Mouse (Mus musculus) thymus, adult 2 months (tissue): ENCODE measurements at regions not wholly inside any gene's neighbourhood (a gene's known extent, or its start where the extent isn't known, plus 50 kb on each side); places are given as distances from the start of the nearest gene placed in this dataset.

Source experiments
- DNase-seq: peaks from one replicate; pipeline ENCODE4 v3.0.0; 2021
- H3K27ac ChIP-seq: fragments of 200-500 bp; 2 replicates; pipeline ENCODE4 v1.5.1; 2012; ENCODE audit warnings: low read length, control low read depth; ENCODE audit not compliant: control insufficient read depth, insufficient read depth
- H3K27me3 ChIP-seq: fragments of 200-500 bp; 2 replicates; pipeline ENCODE4 v1.6.1; 2012; ENCODE audit warnings: mild to moderate bottlenecking, low read length, moderate library complexity, mixed read lengths; ENCODE audit not compliant: control insufficient read depth, insufficient read depth
- H3K36me3 ChIP-seq: fragments of 200-500 bp; 2 replicates; pipeline ENCODE4 v1.6.1; 2012; ENCODE audit warnings: mild to moderate bottlenecking, low read length, moderate library complexity; ENCODE audit not compliant: control insufficient read depth, insufficient read depth
- H3K4me1 ChIP-seq: fragments of 200-500 bp; replicated peaks from 2 replicates; pipeline ENCODE4 v1.6.1; 2012; ENCODE audit warnings: low read length; ENCODE audit not compliant: control insufficient read depth, insufficient read depth
- H3K4me3 ChIP-seq: fragments of 200-500 bp; 2 replicates; pipeline ENCODE4 v1.5.1; 2012; ENCODE audit warnings: mild to moderate bottlenecking, low read length, control low read depth, moderate library complexity; ENCODE audit not compliant: control insufficient read depth, insufficient read depth
- CTCF ChIP-seq: fragments of 200-500 bp; IDR thresholded peaks from 2 replicates; pipeline ENCODE4 v1.5.1; 2012; ENCODE audit warnings: mild to moderate bottlenecking, control low read depth, low read length, moderate library complexity, borderline replicate concordance; ENCODE audit not compliant: control insufficient read depth, poor library complexity, insufficient read depth; ENCODE audit errors: extremely low read depth
- POLR2A ChIP-seq: fragments of 200-500 bp; IDR thresholded peaks from 2 replicates; pipeline ENCODE4 v1.6.1; 2012; ENCODE audit warnings: mild to moderate bottlenecking, low read length, control low read depth, moderate library complexity; ENCODE audit not compliant: control insufficient read depth, poor library complexity, insufficient read depth; ENCODE audit errors: extremely low read depth
- WGBS: fragments of 180-500 bp; shearing (Covaris S2); methylation state at CpG from one replicate; pipeline ENCODE4 v1.1.7; 2018; 5-methylcytosine and 5-hydroxymethylcytosine counted together

DNA sequence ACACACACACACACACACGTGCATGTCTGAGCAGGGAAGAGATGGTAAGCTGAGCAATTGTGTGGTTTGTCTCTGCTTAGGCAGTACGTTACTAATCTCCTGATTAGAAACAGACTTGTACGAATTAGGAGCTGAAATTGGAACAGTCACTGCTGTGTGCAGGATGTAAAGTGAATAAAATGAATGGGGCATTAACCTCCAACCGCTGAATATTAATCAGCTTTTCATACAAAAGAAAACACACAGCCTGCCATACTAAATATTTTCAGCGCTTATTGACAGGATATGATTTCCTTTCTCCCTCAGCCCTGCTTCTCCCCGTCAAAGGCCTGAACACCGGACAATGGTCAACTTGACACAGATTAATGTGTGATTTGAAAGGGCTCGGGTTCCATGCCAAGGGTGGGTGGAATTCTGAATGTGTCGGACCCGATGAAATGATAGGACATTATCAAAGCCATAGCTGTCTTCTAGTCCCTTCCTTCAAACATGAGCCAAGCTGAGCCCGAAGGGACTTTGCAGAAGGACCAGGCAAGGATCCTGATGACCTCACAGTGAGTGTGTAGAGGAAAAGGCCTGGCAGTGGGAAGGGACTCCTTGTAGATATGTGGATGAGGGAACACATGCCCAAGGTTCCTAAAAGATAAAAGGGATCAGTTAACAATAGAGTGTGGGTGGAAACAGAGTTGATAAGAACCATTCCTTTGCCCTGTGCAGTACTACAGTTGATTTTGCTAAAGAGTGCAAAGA lies 124.4 kb upstream of the Sox9 start:
- Histone ChIP-seq H3K4me3 (no peak overlapping the region), H3K36me3 (no peaks in the 10 kb centered on the region), H3K27me3 (no peaks in the 10 kb centered on the region), H3K27ac (no peak overlapping the region), H3K4me1 (no peaks in the 10 kb centered on the region)
- WGBS: 79% methylated on average over 11 of the region's 11 CpGs
- TF ChIP-seq POLR2A (no peak), CTCF (no peak)
- DNase-seq: no peak

DNA sequence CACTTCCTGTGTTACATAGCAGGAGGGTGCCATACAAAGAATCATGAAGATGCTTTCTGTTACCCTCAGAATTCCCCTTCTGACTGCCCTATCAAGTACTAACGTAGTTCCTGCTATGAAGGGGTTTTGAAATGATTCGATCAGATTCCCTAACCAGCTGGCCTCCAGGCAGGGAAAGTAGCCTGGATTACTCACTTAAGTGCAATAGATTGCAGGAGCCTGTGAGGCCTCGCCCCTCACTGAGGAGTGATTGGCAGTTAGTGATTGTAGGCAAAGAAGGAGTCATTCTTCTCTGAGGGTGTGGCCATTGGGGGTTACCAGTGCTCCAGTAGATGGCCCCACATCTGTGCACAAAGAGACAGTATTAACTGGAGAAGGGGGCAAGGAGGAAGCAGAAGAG lies 122.1 kb upstream of the Sox9 start:
- 89% methylated on average over 3 of the region's 3 CpGs for WGBS
- Histone ChIP-seq H3K27me3 (no peaks in the 10 kb centered on the region), H3K4me3 (no peak overlapping the region), H3K4me1 (no peaks in the 10 kb centered on the region), H3K27ac (no peak overlapping the region), H3K36me3 (no peaks in the 10 kb centered on the region)
- no peak for DNase-seq
- TF ChIP-seq POLR2A (no peak), CTCF (no peak)

DNA sequence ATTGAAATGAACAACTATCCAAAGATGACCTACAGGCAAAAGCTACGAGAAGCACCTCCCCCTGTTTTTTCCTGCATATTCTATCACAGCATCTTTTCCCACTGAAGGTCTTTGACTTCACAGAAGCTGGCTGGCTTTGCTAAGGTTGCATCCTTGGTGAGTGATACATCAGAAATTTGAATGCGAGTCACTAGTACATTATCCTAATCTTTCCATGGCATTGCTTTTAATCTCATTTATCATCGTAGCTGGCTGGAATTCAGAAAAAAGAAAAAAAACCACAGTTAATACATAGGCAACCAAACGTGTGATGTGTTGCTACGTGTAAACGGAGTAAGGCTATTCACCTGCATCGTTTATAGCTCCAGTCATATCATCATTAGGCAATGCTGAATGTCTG lies 120.6 kb upstream of the Sox9 start:
- no peak for DNase-seq
- H3K36me3 ChIP-seq: no peaks in the 10 kb centered on the region
- H3K4me3 ChIP-seq: no peak overlapping the region
- 89% methylated on average over 7 of the region's 7 CpGs for WGBS
- H3K27ac ChIP-seq: no peak overlapping the region
- TF ChIP-seq CTCF: no peak
- no peak for TF ChIP-seq POLR2A
- no peaks in the 10 kb centered on the region for H3K27me3 ChIP-seq
- H3K4me1 ChIP-seq: no peaks in the 10 kb centered on the region

DNA sequence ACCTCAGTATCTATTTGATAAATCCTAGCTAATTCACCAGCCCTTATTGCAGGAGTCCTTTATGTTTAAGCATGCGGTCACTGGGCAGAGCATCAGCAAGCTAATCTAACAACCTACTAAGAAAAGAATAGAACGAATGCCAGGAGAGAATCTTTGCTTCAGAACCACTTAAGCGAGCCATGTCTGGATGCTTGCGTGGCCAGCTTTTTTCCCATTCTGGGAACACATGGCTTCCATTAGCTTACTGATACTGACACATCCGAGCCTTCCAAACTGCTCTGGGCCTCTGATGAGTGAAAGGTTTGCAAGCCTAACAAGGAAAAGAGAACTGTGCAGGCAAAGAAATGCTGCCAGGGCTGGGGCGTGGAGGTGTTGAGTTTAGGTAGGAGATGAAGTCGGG lies 114.7 kb upstream of the Sox9 start:
- no peak for DNase-seq
- Histone ChIP-seq H3K27ac (no peak overlapping the region), H3K27me3 (no peaks in the 10 kb centered on the region), H3K4me1 (no peaks in the 10 kb centered on the region), H3K4me3 (no peak overlapping the region), H3K36me3 (no peaks in the 10 kb centered on the region)
- TF ChIP-seq POLR2A (no peak), CTCF (no peak)
- 93% methylated on average over 7 of the region's 7 CpGs for WGBS

DNA sequence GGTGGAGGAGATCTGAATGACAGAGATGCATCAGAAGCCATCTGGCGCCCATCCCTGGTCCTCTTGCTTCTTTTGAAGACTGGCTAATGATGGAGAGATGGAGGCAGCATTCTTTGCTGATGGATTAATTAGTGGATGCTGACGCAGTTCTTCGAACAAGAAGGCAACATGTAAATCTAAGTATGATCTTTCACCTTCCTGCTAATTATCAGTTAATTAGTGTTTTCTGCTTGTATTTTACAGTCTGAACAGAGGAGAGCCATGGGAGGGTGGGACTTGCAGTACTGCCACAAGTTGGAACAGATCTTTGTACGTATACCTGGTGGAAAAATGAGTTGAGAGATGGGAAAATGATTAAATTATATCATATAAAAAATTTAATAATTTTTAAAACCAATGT lies 109.9 kb upstream of the Sox9 start:
- Histone ChIP-seq H3K27me3 (no peaks in the 10 kb centered on the region), H3K36me3 (no peaks in the 10 kb centered on the region), H3K4me3 (no peak overlapping the region), H3K4me1 (no peaks in the 10 kb centered on the region), H3K27ac (no peak overlapping the region)
- 87% methylated on average over 4 of the region's 4 CpGs for WGBS
- TF ChIP-seq CTCF (no peak), POLR2A (no peak)
- DNase-seq: no peak

DNA sequence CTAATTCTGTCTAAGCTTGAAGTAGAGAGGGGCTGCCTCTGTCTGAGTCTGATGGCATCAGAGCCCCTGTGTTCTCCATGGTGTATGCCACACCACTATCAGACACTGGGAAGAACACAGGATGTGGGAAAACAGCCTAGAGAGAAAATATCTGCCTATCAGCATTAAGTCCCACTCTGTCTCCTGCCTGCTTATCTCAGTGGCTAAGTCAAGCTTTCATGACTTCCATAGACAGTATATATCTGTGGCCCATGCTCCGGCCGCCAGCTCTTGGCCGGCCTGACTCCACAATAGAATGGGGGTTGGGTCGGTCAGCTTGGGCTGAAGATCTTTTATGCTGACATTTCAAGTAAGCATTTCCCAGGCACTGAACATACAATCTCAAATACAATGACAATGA lies 92.0 kb upstream of the Sox9 start:
- no peaks in the 10 kb centered on the region for H3K36me3 ChIP-seq
- no peak for TF ChIP-seq CTCF
- TF ChIP-seq POLR2A: no peak
- no peak for DNase-seq
- 93% methylated on average over 4 of the region's 4 CpGs for WGBS
- H3K4me3 ChIP-seq: no peak overlapping the region
- no peak overlapping the region for H3K27ac ChIP-seq
- H3K27me3 ChIP-seq: no peaks in the 10 kb centered on the region
- H3K4me1 ChIP-seq: no peaks in the 10 kb centered on the region

DNA sequence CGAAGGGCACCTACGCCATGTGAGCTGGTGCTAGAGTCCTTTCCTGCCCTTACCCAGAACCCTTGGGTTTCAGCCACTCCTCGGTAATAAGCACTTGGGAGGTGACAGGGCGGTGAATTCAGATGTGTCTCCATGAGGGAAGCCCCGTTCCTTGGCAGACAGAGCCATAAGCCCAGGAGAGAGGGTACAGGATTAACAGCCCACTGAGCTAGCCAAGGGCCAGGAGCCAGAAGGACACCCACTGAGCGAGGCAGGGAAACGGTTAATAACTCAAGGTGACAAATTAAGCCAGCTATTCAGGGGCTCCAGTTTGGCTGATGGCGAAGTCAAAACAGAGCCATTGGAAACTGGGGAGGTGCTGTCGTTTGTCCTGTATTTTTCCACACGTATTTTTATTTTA lies 75.9 kb upstream of the Sox9 start:
- no peak for DNase-seq
- TF ChIP-seq CTCF (no peak), POLR2A (no peak)
- WGBS: 86% methylated on average over 10 of the region's 10 CpGs
- H3K4me1 ChIP-seq: no peaks in the 10 kb centered on the region
- no peak overlapping the region for H3K4me3 ChIP-seq
- H3K27me3 ChIP-seq: no peaks in the 10 kb centered on the region
- no peak overlapping the region for H3K27ac ChIP-seq
- no peaks in the 10 kb centered on the region for H3K36me3 ChIP-seq
